Mouse (Mus musculus) forebrain, embryonic 16.5 days (tissue): Measurements from ENCODE around the gene Cyp17a1. TPM values are rescaled to one million over a fixed set of nuclear protein-coding genes. Genes with fewer than 3 reads are reported as not detected.

Experiments used
- ATAC-seq: fragments of 200-750 bp; cut with Nextera tagmentation; 2 replicates; pipeline ENCODE4 v1.8.0; 2017; ENCODE audit warnings: mild to moderate bottlenecking, moderate library complexity
- H3K27ac ChIP-seq: fragments of 300-500 bp; sonication (generic); 2 replicates; pipeline ENCODE4 v1.5.1; 2014; ENCODE audit warnings: low read length, control low read depth
- H3K27me3 ChIP-seq: fragments of 300-500 bp; sonication (generic); replicated peaks from 2 replicates; pipeline ENCODE4 v1.6.1; 2014; ENCODE audit warnings: low read length; ENCODE audit not compliant: control insufficient read depth, insufficient read depth
- H3K36me3 ChIP-seq: fragments of 300-500 bp; sonication (generic); 2 replicates; pipeline ENCODE4 v1.6.1; 2014; ENCODE audit not compliant: control insufficient read depth, insufficient read depth
- H3K4me1 ChIP-seq: fragments of 300-500 bp; sonication (generic); replicated peaks from 2 replicates; pipeline ENCODE4 v1.6.1; 2014; ENCODE audit warnings: low read length; ENCODE audit not compliant: control insufficient read depth, insufficient read depth
- H3K4me2 ChIP-seq: fragments of 300-500 bp; sonication (generic); 2 replicates; pipeline ENCODE4 v1.6.1; 2014; ENCODE audit warnings: mild to moderate bottlenecking, low read length, control low read depth
- H3K4me3 ChIP-seq: fragments of 300-500 bp; sonication (generic); replicated peaks from 2 replicates; pipeline ENCODE4 v1.5.1; 2014; ENCODE audit warnings: mild to moderate bottlenecking, low read length, control low read depth
- H3K9ac ChIP-seq: fragments of 300-500 bp; sonication (generic); replicated peaks from 2 replicates; pipeline ENCODE4 v1.6.1; 2014; ENCODE audit warnings: low read depth, low read length, control low read depth
- H3K9me3 ChIP-seq: fragments of 300-500 bp; sonication (generic); 2 replicates; pipeline ENCODE4 v1.6.1; 2016; ENCODE audit warnings: low read length; ENCODE audit not compliant: control insufficient read depth
- WGBS: fragments of 180-500 bp; shearing (Covaris S2); extraction: QIAGEN DNeasy Blood & Tissue Kit; methylation state at CpG from one replicate; pipeline ENCODE4 v1.1.7; 2014; 5-methylcytosine and 5-hydroxymethylcytosine counted together
- polyA plus RNA-seq: library from polyadenylated mRNA; unstranded; fragments of >200 nt; fragmentation: Nextera tagmentation; extraction: Ambion mirVana; gene quantifications from 2 replicates; pipeline ENCODE4 v1.2.1, GENCODE M21; 2015

Gene Cyp17a1
- polyA plus RNA-seq = 0.33 TPM in 1 of 2 replicates, not detected in the other

GRCm38 (mm10) chr19:46672766-46673418 lies at the start of gene Cyp17a1:
TSS of gene Cyp17a1 (minus strand) at chr19:46673172.
- no peak within 1 kb of the TSS for H3K9ac ChIP-seq
- no peak within 1 kb of the TSS for H3K4me2 ChIP-seq
- no peak for ATAC-seq
- H3K4me1 ChIP-seq = no peaks in the 10 kb centered on the region
- H3K4me3 ChIP-seq = no peak within 1 kb of the TSS
- no peaks in the 10 kb centered on the region for H3K27me3 ChIP-seq
- H3K9me3 ChIP-seq = no peaks in the 10 kb centered on the region
- no peak within 1 kb of the TSS for H3K27ac ChIP-seq
- WGBS = 75% methylated on average over 5 of the region's 5 CpGs
- H3K36me3 ChIP-seq = no peaks in the 10 kb centered on the region

- ATAC-seq = no peak
- Histone ChIP-seq H3K4me2 (no peak overlapping the region), H3K27me3 (no peaks in the 10 kb centered on the region), H3K9ac (no peak overlapping the region), H3K27ac (no peak overlapping the region), H3K4me3 (no peak overlapping the region), H3K4me1 (no peaks in the 10 kb centered on the region), H3K9me3 (peaks cover 4% of the 10 kb centered on the region; the same call in 1 of the 2 replicates), H3K36me3 (no peaks in the 10 kb centered on the region; the same call in 1 of the 2 replicates)
- 91% methylated on average over 4 of the region's 4 CpGs for WGBS
Measured at GRCm38 (mm10) chr19:46718150-46718549, 45.2 kb upstream of the Cyp17a1 start.

GRCm38 (mm10) chr19:46715016-46715415 lies 42.0 kb upstream of the Cyp17a1 start:
- no peak for ATAC-seq
- H3K9ac ChIP-seq = no peak overlapping the region
- H3K9me3 ChIP-seq = peaks cover 4% of the 10 kb centered on the region; the same call in 1 of the 2 replicates
- no peaks in the 10 kb centered on the region; the same call in 1 of the 2 replicates for H3K36me3 ChIP-seq
- 86% methylated on average over 8 of the region's 8 CpGs for WGBS
- no peak overlapping the region for H3K4me3 ChIP-seq
- H3K4me2 ChIP-seq = no peak overlapping the region
- H3K27ac ChIP-seq = no peak overlapping the region
- no peaks in the 10 kb centered on the region for H3K4me1 ChIP-seq
- H3K27me3 ChIP-seq = no peaks in the 10 kb centered on the region

GRCm38 (mm10) chr19:46714234-46714633 lies 41.3 kb upstream of the Cyp17a1 start:
- no peak overlapping the region for H3K9ac ChIP-seq
- H3K27ac ChIP-seq = no peak overlapping the region
- WGBS = 89% methylated on average over 8 of the region's 8 CpGs
- no peak overlapping the region for H3K4me3 ChIP-seq
- no peak overlapping the region for H3K4me2 ChIP-seq
- no peaks in the 10 kb centered on the region; the same call in 1 of the 2 replicates for H3K36me3 ChIP-seq
- H3K4me1 ChIP-seq = no peaks in the 10 kb centered on the region
- ATAC-seq = no peak
- no peaks in the 10 kb centered on the region for H3K27me3 ChIP-seq
- peaks cover 4% of the 10 kb centered on the region; the same call in 1 of the 2 replicates for H3K9me3 ChIP-seq

GRCm38 (mm10) chr19:46710614-46711013 lies 37.6 kb upstream of the Cyp17a1 start:
- H3K27me3 ChIP-seq = no peaks in the 10 kb centered on the region
- H3K9ac ChIP-seq = no peak overlapping the region
- no peaks in the 10 kb centered on the region for H3K36me3 ChIP-seq
- ATAC-seq = no peak
- H3K4me3 ChIP-seq = no peak overlapping the region
- WGBS = 96% methylated on average over 4 of the region's 4 CpGs
- no peak overlapping the region for H3K4me2 ChIP-seq
- H3K9me3 ChIP-seq = no peaks in the 10 kb centered on the region
- peaks cover 8% of the 10 kb centered on the region for H3K4me1 ChIP-seq
- H3K27ac ChIP-seq = no peak overlapping the region

GRCm38 (mm10) chr19:46707296-46708151 lies 34.6 kb upstream of the Cyp17a1 start, which contains the start of gene As3mt:
TSS of gene As3mt (plus strand) at chr19:46707458.
- no peak within 1 kb of the TSS for H3K27ac ChIP-seq
- 10% methylated on average over 31 of the region's 31 CpGs for WGBS

GRCm38 (mm10) chr19:46706540-46707295 lies 33.7 kb upstream of the Cyp17a1 start:
- Histone ChIP-seq H3K27me3 (no peaks in the 10 kb centered on the region), H3K4me2 (peak overlapping the region; percentile 62; the same call in 1 of the 2 replicates), H3K9me3 (no peaks in the 10 kb centered on the region), H3K36me3 (no peaks in the 10 kb centered on the region), H3K4me1 (peaks cover 8% of the 10 kb centered on the region), H3K9ac (no peak overlapping the region), H3K4me3 (no peak overlapping the region), H3K27ac (no peak overlapping the region)
- no peak for ATAC-seq
- 83% methylated on average over 9 of the region's 9 CpGs for WGBS

More at GRCm38 (mm10) chr19:46707296-46708151, 34.6 kb upstream of the Cyp17a1 start, which contains the start of gene As3mt:
- no peak for ATAC-seq
- Histone ChIP-seq H3K27me3 (no peaks in the 10 kb centered on the region), H3K4me2 (peak within 1 kb of the TSS; percentile 62), H3K36me3 (no peaks in the 10 kb centered on the region), H3K9me3 (no peaks in the 10 kb centered on the region), H3K9ac (peak within 1 kb of the TSS; percentile 60), H3K4me3 (peak within 1 kb of the TSS; percentile 46), H3K4me1 (peaks cover 8% of the 10 kb centered on the region)

- Histone ChIP-seq H3K9ac (no peak overlapping the region), H3K27me3 (no peaks in the 10 kb centered on the region), H3K4me3 (no peak overlapping the region), H3K36me3 (no peaks in the 10 kb centered on the region), H3K4me2 (no peak overlapping the region), H3K4me1 (peaks cover 8% of the 10 kb centered on the region), H3K9me3 (no peaks in the 10 kb centered on the region), H3K27ac (no peak overlapping the region)
- ATAC-seq = no peak
- WGBS = 75% methylated on average over 7 of the region's 7 CpGs
Measured at GRCm38 (mm10) chr19:46705779-46706495, 33.0 kb upstream of the Cyp17a1 start.
